22 mouse cellular contexts compared by ENCODE assay signal in the genomic region with DNA sequence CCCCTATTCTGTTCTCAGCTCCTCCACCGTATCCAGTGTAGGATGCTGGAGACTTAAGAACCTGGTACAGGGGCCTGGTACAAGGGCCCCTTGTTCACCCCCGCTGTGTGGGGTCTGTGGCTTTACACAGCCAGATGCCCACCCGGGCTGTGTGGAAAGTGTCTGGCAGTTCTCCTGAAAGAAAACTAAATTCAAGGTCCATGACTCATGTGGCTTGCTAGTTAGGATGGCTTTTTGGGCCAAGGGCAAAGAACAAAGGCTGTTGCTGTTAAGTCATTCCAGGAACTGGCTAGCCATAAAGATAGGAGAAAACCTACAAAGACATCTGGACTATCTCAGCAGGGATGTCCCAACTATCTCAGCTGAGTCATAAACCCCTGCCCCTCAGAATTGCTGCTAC.
"Had no signal": no experiment of that assay in that cellular context is flagged by ENCODE, and none has a peak within 500 bp of the region (broad histone marks: within the 10 kb centered on the region; RNA-seq: fewer than 3 reads in every experiment).

No protein-coding gene starts in this region.

- H3K27ac ChIP-seq: gastrocnemius, adult 2 months; heart, embryonic 10.5 days; hindbrain, embryonic 10.5 days; hindbrain, embryonic 12.5 days; hindbrain, embryonic 14.5 days; intestine, embryonic 15.5 days; layer of hippocampus, adult 2 months; left cerebral cortex, adult 2 months; limb, embryonic 10.5 days; limb, embryonic 12.5 days; liver, embryonic 13.5 days had no signal

- H3K27me3 ChIP-seq: heart, embryonic 12.5 days; hindbrain, embryonic 12.5 days; intestine, embryonic 15.5 days; limb, embryonic 12.5 days; liver, embryonic 13.5 days had no signal

- H3K4me3 ChIP-seq: gastrocnemius, adult 2 months; heart, embryonic 10.5 days; heart, embryonic 12.5 days; hindbrain, embryonic 10.5 days; hindbrain, embryonic 12.5 days; intestine, embryonic 15.5 days; layer of hippocampus, adult 2 months; left cerebral cortex, adult 2 months; limb, embryonic 10.5 days; limb, embryonic 12.5 days; liver, embryonic 13.5 days had no signal

- H3K4me1 ChIP-seq: heart, embryonic 10.5 days; heart, embryonic 12.5 days; hindbrain, embryonic 10.5 days; hindbrain, embryonic 12.5 days; intestine, embryonic 15.5 days had no signal

- H3K36me3 ChIP-seq: hindbrain, embryonic 10.5 days; hindbrain, embryonic 12.5 days; intestine, embryonic 15.5 days; limb, embryonic 10.5 days; limb, embryonic 12.5 days; liver, embryonic 13.5 days had no signal

- DNase-seq: gastrocnemius, adult 2 months; gastrocnemius, postnatal 10 days; gastrocnemius, postnatal 25 days; heart, adult 18-20 months; heart, postnatal 10 days; heart, postnatal 4 days; kidney, adult 18-20 months; kidney, postnatal 10 days; kidney, postnatal 25 days; kidney, postnatal 4 days; liver; liver, embryonic 13.5 days had no signal
